Mouse (Mus musculus) erythroblast, adult 5-6 weeks (primary cell): ENCODE measurements around the gene Bicd2. TPM values are rescaled to one million over a fixed set of nuclear protein-coding genes. Genes with fewer than 3 reads are reported as not detected.

Source experiments
- ATAC-seq: replicated peaks from 2 replicates; pipeline ENCODE4 v1.8.0; 2016; ENCODE audit warnings: moderate number of reproducible peaks, mild to moderate bottlenecking, moderate TSS enrichment, inconsistent platforms; ENCODE audit not compliant: poor library complexity, low FRiP score, severe bottlenecking
- total RNA-seq, 2 experiments: library from RNA; stranded (forward) in 1 of 2; stranded (reverse) in 1 of 2; fragments of 150-400 nt in 1 of 2; fragments of 200-764, 138-1000 nt in 1 of 2; gene quantifications; 2 replicates each; pipeline versions ENCODE4 v1.2.3 to v1.2.4; 2015 to 2017; ENCODE audit warnings: low replicate concordance in 2 of 2

Bicd2 gene
- total RNA-seq, 2 experiments from 2014 or later, result 6.3 to 9.1 TPM

- no peak for ATAC-seq
Measured at GRCm38 (mm10) chr13:49384751-49385463, 43.5 kb downstream of the Bicd2 start.

GRCm38 (mm10) chr13:49391374-49391773 is 50.0 kb downstream of the Bicd2 start:
- ATAC-seq, result no peak

- no peak for ATAC-seq
Measured at GRCm38 (mm10) chr13:49393579-49393978, 52.2 kb downstream of the Bicd2 start.

- ATAC-seq, result no peak
Measured at GRCm38 (mm10) chr13:49394886-49395447, 53.6 kb downstream of the Bicd2 start.

- 0 out of 2 replicates have a peak, but pooled peaks have one; percentile 18 for ATAC-seq
Measured at GRCm38 (mm10) chr13:49396798-49397197, 55.4 kb downstream of the Bicd2 start.

GRCm38 (mm10) chr13:49398191-49398590 is 56.8 kb downstream of the Bicd2 start:
- ATAC-seq, result no peak

- no peak for ATAC-seq
Measured at GRCm38 (mm10) chr13:49400139-49400538, 58.8 kb downstream of the Bicd2 start.

- ATAC-seq, result no peak
Measured at GRCm38 (mm10) chr13:49402628-49403027, 61.2 kb downstream of the Bicd2 start.

GRCm38 (mm10) chr13:49407795-49408194 is 66.4 kb downstream of the Bicd2 start:
- ATAC-seq, result no peak

GRCm38 (mm10) chr13:49420754-49421605 is 79.6 kb downstream of the Bicd2 start, which contains the start of gene Ippk:
TSS of gene Ippk (plus strand) at chr13:49421249.
- ATAC-seq, result peak; percentile 99

GRCm38 (mm10) chr13:49421606-49421917 is 80.2 kb downstream of the Bicd2 start:
- peak; percentile 23 for ATAC-seq

- ATAC-seq, result no peak
Measured at GRCm38 (mm10) chr13:49421959-49422358, 80.6 kb downstream of the Bicd2 start.

- no peak for ATAC-seq
Measured at GRCm38 (mm10) chr13:49426736-49427135, 85.4 kb downstream of the Bicd2 start.

GRCm38 (mm10) chr13:49428042-49428675 is 86.8 kb downstream of the Bicd2 start:
- no peak for ATAC-seq

GRCm38 (mm10) chr13:49430529-49430928 is 89.1 kb downstream of the Bicd2 start:
- ATAC-seq, result no peak

- no peak for ATAC-seq
Measured at GRCm38 (mm10) chr13:49433268-49434029, 92.1 kb downstream of the Bicd2 start.

- ATAC-seq, result no peak
Measured at GRCm38 (mm10) chr13:49435745-49436144, 94.4 kb downstream of the Bicd2 start.

GRCm38 (mm10) chr13:49436170-49436569 is 94.8 kb downstream of the Bicd2 start:
- ATAC-seq, result no peak
